Mouse (Mus musculus) limb, embryonic 14.5 days (tissue): ENCODE measurements at regions not wholly inside any gene's neighbourhood (a gene's known extent, or its start where the extent isn't known, plus 50 kb on each side); places are given as distances from the start of the nearest gene placed in this dataset.

Experiments
- ATAC-seq: fragments of 200-750 bp; cut with Nextera tagmentation; 2 replicates; pipeline ENCODE4 v1.8.0; 2017; ENCODE audit warnings: low read depth, moderate number of reproducible peaks, moderate TSS enrichment; ENCODE audit not compliant: low FRiP score
- DNase-seq: peaks from one replicate; pipeline ENCODE4 v3.0.0-alpha.2; 2015; ENCODE audit warnings: low spot score
- H3K27ac ChIP-seq: fragments of 300-500 bp; sonication (generic); replicated peaks from 2 replicates; pipeline ENCODE4 v1.5.1; 2014; ENCODE audit warnings: low read depth, mild to moderate bottlenecking, low read length, moderate library complexity, mixed read lengths
- H3K27me3 ChIP-seq: fragments of 300-500 bp; sonication (generic); 2 replicates; pipeline ENCODE4 v1.6.1; 2014; ENCODE audit warnings: low read length, mixed read lengths; ENCODE audit not compliant: control insufficient read depth, insufficient read depth
- H3K36me3 ChIP-seq: fragments of 300-500 bp; sonication (generic); 2 replicates; pipeline ENCODE4 v1.6.1; 2014; ENCODE audit warnings: mild to moderate bottlenecking, low read length, moderate library complexity, mixed read lengths; ENCODE audit not compliant: control insufficient read depth, insufficient read depth
- H3K4me1 ChIP-seq: fragments of 300-500 bp; sonication (generic); 2 replicates; pipeline ENCODE4 v1.6.1; 2014; ENCODE audit warnings: antibody characterized with exemption, low read length, mixed read lengths; ENCODE audit not compliant: control insufficient read depth, insufficient read depth
- H3K4me2 ChIP-seq: fragments of 300-500 bp; sonication (generic); replicated peaks from 2 replicates; pipeline ENCODE4 v1.6.1; 2014; ENCODE audit warnings: low read depth, mild to moderate bottlenecking, low read length, moderate library complexity; ENCODE audit not compliant: severe bottlenecking
- H3K4me3 ChIP-seq: fragments of 300-500 bp; sonication (generic); replicated peaks from 2 replicates; pipeline ENCODE4 v1.5.1; 2014; ENCODE audit warnings: low read length
- H3K9ac ChIP-seq: fragments of 300-500 bp; sonication (generic); 2 replicates; pipeline ENCODE4 v1.6.1; 2014; ENCODE audit warnings: mild to moderate bottlenecking, low read depth, low read length, moderate library complexity; ENCODE audit not compliant: severe bottlenecking
- H3K9me3 ChIP-seq: fragments of 300-500 bp; sonication (generic); 2 replicates; pipeline ENCODE4 v1.6.1; 2016; ENCODE audit warnings: low read length; ENCODE audit not compliant: control insufficient read depth
- POLR2A ChIP-seq: fragments of 200-500 bp; IDR thresholded peaks from 2 replicates; pipeline ENCODE4 v1.8.0; 2012; ENCODE audit warnings: inconsistent platforms, mild to moderate bottlenecking, moderate library complexity, borderline replicate concordance; ENCODE audit not compliant: insufficient read depth, insufficient read length; ENCODE audit errors: extremely low read depth
- WGBS: fragments of 180-500 bp; shearing (Covaris S2); extraction: QIAGEN DNeasy Blood & Tissue Kit; methylation state at CpG from one replicate; pipeline ENCODE4 v1.1.7; 2014; 5-methylcytosine and 5-hydroxymethylcytosine counted together

DNA sequence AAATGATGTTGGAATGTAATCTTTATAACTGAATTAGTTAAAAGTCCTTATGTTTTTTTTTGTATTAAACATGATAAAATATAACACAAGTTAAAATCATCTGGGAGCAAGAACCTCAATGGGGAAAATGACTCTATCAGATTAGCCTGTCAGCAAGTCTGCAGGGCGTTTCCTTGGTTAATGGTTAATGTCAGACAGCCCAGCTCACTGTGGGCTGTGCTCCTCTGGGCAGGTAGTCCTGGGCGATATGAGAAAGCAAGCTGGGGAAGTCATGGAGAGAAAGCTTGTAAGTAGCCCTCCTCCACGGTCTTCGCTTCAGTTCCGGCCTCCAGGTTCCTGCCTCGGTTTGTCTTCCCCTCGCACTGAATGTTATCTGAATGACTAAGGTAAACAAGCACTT, 379.0 kb upstream of the Prickle1 start:
- WGBS, result 71% methylated on average over 7 of the region's 7 CpGs
- Histone ChIP-seq H3K36me3 (no peaks in the 10 kb centered on the region), H3K27me3 (no peaks in the 10 kb centered on the region), H3K27ac (no peak overlapping the region), H3K4me1 (no peaks in the 10 kb centered on the region), H3K9me3 (no peaks in the 10 kb centered on the region), H3K9ac (no peak overlapping the region), H3K4me3 (no peak overlapping the region), H3K4me2 (no peak overlapping the region)
- ATAC-seq (no peak), DNase-seq (no peak)
- no peak for TF ChIP-seq POLR2A

DNA sequence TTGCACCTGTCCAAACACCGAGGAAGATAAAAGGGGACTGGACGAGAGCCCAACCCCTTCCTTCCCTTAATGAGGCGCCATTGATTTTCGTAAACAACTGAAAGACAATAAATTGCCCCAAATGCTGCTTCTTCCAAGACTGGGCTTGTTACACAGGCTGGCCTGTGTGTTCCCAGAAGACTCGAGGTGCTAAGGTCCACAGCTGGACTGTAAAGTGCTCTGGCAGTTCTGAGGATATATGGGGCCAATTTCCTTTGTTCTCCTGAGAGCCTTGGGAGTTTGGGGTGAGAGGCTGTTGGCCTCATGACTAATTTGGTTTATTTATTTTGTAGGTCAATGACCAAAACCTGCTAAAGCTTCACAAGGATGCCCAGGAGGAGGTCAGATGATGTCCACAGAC, 377.3 kb upstream of the Prickle1 start:
- Histone ChIP-seq H3K4me2 (no peak overlapping the region), H3K4me1 (no peaks in the 10 kb centered on the region), H3K9me3 (no peaks in the 10 kb centered on the region), H3K4me3 (no peak overlapping the region), H3K27ac (no peak overlapping the region), H3K36me3 (no peaks in the 10 kb centered on the region), H3K9ac (no peak overlapping the region), H3K27me3 (no peaks in the 10 kb centered on the region)
- DNase-seq (no peak), ATAC-seq (no peak)
- no peak for TF ChIP-seq POLR2A
- WGBS, result 33% methylated on average over 5 of the region's 5 CpGs

DNA sequence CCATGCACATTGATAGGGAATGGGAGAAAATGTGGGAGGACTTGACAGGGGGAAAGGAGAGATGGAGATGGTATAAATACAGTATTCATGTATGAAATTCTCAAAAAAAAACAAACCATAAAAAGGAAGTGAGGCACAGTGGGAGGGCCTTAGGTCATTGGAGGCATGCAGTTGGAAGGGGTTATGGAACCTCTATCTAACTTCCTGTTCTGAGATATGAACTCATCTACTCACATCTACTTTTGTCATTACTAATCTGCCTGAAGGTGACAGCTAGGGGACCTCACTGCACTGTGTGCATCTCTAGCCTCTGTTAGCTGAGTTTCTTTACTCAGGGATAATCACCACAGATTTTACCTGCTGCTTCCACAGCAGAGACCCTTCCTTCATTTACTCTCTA, 366.3 kb upstream of the Prickle1 start:
- H3K36me3 ChIP-seq, result no peaks in the 10 kb centered on the region
- H3K4me2 ChIP-seq, result no peak overlapping the region
- no peak for DNase-seq
- no peak overlapping the region for H3K4me3 ChIP-seq
- peaks cover 4% of the 10 kb centered on the region; the same call in 1 of the 2 replicates for H3K4me1 ChIP-seq
- H3K9ac ChIP-seq, result no peak overlapping the region
- no peaks in the 10 kb centered on the region for H3K9me3 ChIP-seq
- H3K27ac ChIP-seq, result no peak overlapping the region
- no peak for TF ChIP-seq POLR2A
- no peaks in the 10 kb centered on the region for H3K27me3 ChIP-seq
- no peak for ATAC-seq

DNA sequence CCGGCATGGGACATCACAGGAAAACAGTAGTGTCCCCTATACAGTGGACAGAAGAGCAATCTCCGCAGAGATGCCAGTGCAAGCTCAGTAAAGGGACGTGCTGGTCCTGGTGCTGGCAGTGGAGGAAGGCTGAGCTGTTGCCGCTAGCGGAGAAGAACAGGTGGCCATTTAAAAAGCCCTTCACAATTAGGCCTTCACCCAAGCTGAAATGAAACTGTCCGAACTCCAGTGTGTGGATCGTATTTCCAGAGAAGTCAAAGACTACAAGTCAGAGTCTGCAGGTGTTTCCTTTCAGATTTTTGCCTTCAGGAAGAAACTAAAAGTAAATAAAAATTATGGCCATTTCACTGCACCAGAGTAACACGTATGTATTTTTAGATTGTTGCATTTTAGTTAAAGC, 364.2 kb upstream of the Prickle1 start:
- DNase-seq (no peak), ATAC-seq (no peak)
- no peaks in the 10 kb centered on the region for H3K36me3 ChIP-seq
- no peak overlapping the region for H3K4me3 ChIP-seq
- 28% methylated on average over 8 of the region's 8 CpGs for WGBS
- no peak overlapping the region; the same call in 1 of the 2 replicates for H3K4me2 ChIP-seq
- no peak for TF ChIP-seq POLR2A
- no peaks in the 10 kb centered on the region for H3K27me3 ChIP-seq
- peaks cover 4% of the 10 kb centered on the region; the same call in 1 of the 2 replicates for H3K4me1 ChIP-seq
- H3K27ac ChIP-seq, result no peak overlapping the region
- no peaks in the 10 kb centered on the region for H3K9me3 ChIP-seq
- no peak overlapping the region for H3K9ac ChIP-seq

DNA sequence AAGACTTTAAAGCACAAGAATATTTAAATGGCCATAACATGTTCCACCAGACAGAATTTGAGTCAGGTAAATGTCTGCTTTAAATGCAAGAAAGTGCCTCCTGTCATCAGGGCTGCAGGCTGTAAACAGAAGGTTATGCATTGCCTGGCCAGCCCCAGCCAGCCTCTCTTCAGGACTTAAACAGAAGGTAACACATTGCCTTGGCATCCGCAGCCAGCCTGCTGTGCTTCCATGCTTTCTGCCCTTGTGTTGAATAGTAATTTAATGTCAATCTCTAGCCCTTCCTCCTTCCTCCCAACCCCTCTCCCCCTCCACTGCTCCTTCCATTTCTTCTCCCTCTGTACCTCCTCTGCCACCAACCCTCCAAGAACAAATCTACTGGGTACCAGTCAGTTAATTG, 362.4 kb upstream of the Prickle1 start:
- Histone ChIP-seq H3K4me1 (peaks cover 4% of the 10 kb centered on the region; the same call in 1 of the 2 replicates), H3K27ac (no peak overlapping the region), H3K9me3 (no peaks in the 10 kb centered on the region), H3K27me3 (no peaks in the 10 kb centered on the region), H3K36me3 (no peaks in the 10 kb centered on the region), H3K4me3 (no peak overlapping the region), H3K9ac (no peak overlapping the region), H3K4me2 (no peak overlapping the region)
- no peak for TF ChIP-seq POLR2A
- no peak for ATAC-seq
- WGBS, result 52% methylated on average over 1 of the region's 1 CpGs
- DNase-seq, result no peak

DNA sequence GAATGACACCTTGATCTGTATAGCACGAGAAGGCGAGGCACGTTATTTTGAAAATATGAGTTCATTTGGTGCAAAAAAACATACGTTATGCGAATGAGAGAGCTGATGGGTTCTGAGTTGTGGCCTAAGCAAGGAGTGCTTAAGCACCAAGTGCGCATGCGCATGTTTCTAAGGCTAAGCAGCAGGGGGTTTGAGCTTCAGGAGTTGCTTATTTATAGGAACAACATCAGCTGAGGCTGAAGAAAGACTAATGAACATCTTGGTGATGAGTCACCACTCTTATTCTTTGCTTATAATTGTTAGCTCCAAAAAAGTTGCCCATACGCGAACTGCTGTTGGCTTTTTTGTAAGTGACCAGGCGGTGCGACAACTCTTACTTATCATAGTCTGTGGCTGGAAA, 361.1 kb upstream of the Prickle1 start:
- DNase-seq (no peak), ATAC-seq (no peak)
- Histone ChIP-seq H3K9ac (no peak overlapping the region), H3K4me2 (no peak overlapping the region), H3K36me3 (no peaks in the 10 kb centered on the region), H3K9me3 (no peaks in the 10 kb centered on the region), H3K27me3 (no peaks in the 10 kb centered on the region), H3K27ac (no peak overlapping the region), H3K4me3 (no peak overlapping the region), H3K4me1 (peaks cover 4% of the 10 kb centered on the region; the same call in 1 of the 2 replicates)
- TF ChIP-seq POLR2A, result no peak
- WGBS, result 97% methylated on average over 11 of the region's 11 CpGs
